Mouse (Mus musculus): ENCODE measurements around the gene Defa37. TPM values are rescaled to one million over a fixed set of nuclear protein-coding genes. Genes with fewer than 3 reads are reported as not detected.
"Not testable (repeated sequence)": the region's sequence is repeated elsewhere in the genome, so short reads cannot be mapped to it uniquely, and the experiment has no call there.

Defa37 gene
- polyA plus RNA-seq (2015; fragmentation: Nextera tagmentation; extraction: Ambion mirVana): not detected in 2 replicates

GRCm38 (mm10) chr8:21565086-21565485 lies at the start of gene Defa37:
Defa37 (plus strand) TSS chr8:21565386.
- not testable (repeated sequence) for H3K27ac ChIP-seq; H3K27me3 ChIP-seq; H3K9ac ChIP-seq; H3K36me3 ChIP-seq; H3K9me3 ChIP-seq; H3K4me1 ChIP-seq (replicated peaks); H3K4me2 ChIP-seq; ATAC-seq (ENCODE audit: low FRiP score); H3K4me3 ChIP-seq
- WGBS: no CpG with 5 or more reads among the region's 1 CpGs

GRCm38 (mm10) chr8:21528732-21529131 lies 36.5 kb upstream of the Defa37 start, which contains the start of gene Defa32:
Defa32 (plus strand) TSS chr8:21529032.
- not testable (repeated sequence) for H3K9me3 ChIP-seq; H3K4me3 ChIP-seq; H3K9ac ChIP-seq; H3K27me3 ChIP-seq; H3K36me3 ChIP-seq; ATAC-seq (ENCODE audit: low FRiP score); H3K4me2 ChIP-seq; H3K4me1 ChIP-seq (replicated peaks); H3K27ac ChIP-seq
- no CpG with 5 or more reads among the region's 2 CpGs for WGBS

- H3K4me2 ChIP-seq; H3K4me3 ChIP-seq; H3K27ac ChIP-seq; H3K4me1 ChIP-seq (replicated peaks); ATAC-seq (ENCODE audit: low FRiP score); H3K9ac ChIP-seq; H3K36me3 ChIP-seq; H3K9me3 ChIP-seq; H3K27me3 ChIP-seq: not testable (repeated sequence)
- WGBS: no CpG with 5 or more reads among the region's 1 CpGs
Observed at GRCm38 (mm10) chr8:21582706-21583105, 17.5 kb downstream of the Defa37 start, which contains the start of gene Defa28. Defa28 (plus strand) TSS chr8:21583006.

- ATAC-seq (ENCODE audit: low FRiP score); H3K27ac ChIP-seq; H3K9me3 ChIP-seq; H3K4me1 ChIP-seq (replicated peaks); H3K9ac ChIP-seq; H3K4me3 ChIP-seq; H3K4me2 ChIP-seq; H3K36me3 ChIP-seq; H3K27me3 ChIP-seq: not testable (repeated sequence)
- WGBS: no CpG with 5 or more reads among the region's 1 CpGs
Observed at GRCm38 (mm10) chr8:21594408-21594807, 29.2 kb downstream of the Defa37 start, which contains the start of gene Gm7861. Gm7861 (minus strand) TSS chr8:21594508.

Other genes starting within 250 kb of the Defa37 start
- not detected in 2 replicates for gene Defa27, start 249.8 kb upstream of the Defa37 start, polyA plus RNA-seq (2015; fragmentation: Nextera tagmentation; extraction: Ambion mirVana)
- gene Defa29, start 238.4 kb upstream of the Defa37 start, polyA plus RNA-seq (2015; fragmentation: Nextera tagmentation; extraction: Ambion mirVana): not detected in 2 replicates
- not detected in 2 replicates for gene Defa2, start 186.9 kb upstream of the Defa37 start, polyA plus RNA-seq (2015; fragmentation: Nextera tagmentation; extraction: Ambion mirVana)
- gene Defa33, start 173.6 kb upstream of the Defa37 start, polyA plus RNA-seq (2015; fragmentation: Nextera tagmentation; extraction: Ambion mirVana): not detected in 2 replicates
- gene Defa36, start 138.0 kb upstream of the Defa37 start, polyA plus RNA-seq (2015; fragmentation: Nextera tagmentation; extraction: Ambion mirVana): not detected in 2 replicates
- not detected in 2 replicates for gene Gm7849, start 108.8 kb upstream of the Defa37 start, polyA plus RNA-seq (2015; fragmentation: Nextera tagmentation; extraction: Ambion mirVana)
- not detected in 2 replicates for gene Defa20, start 56.1 kb upstream of the Defa37 start, polyA plus RNA-seq (2015; fragmentation: Nextera tagmentation; extraction: Ambion mirVana)
- gene Defa32, start 36.4 kb upstream of the Defa37 start, polyA plus RNA-seq (2015; fragmentation: Nextera tagmentation; extraction: Ambion mirVana): not detected in 2 replicates
- gene Defa28, start 17.6 kb downstream of the Defa37 start, polyA plus RNA-seq (2015; fragmentation: Nextera tagmentation; extraction: Ambion mirVana): not detected in 2 replicates
- gene Gm7861, start 29.1 kb downstream of the Defa37 start, polyA plus RNA-seq (2015; fragmentation: Nextera tagmentation; extraction: Ambion mirVana): not detected in 2 replicates
- not detected in 2 replicates for gene Defa26, start 52.8 kb downstream of the Defa37 start, polyA plus RNA-seq (2015; fragmentation: Nextera tagmentation; extraction: Ambion mirVana)
- gene Defa17, start 90.4 kb downstream of the Defa37 start, polyA plus RNA-seq (2015; fragmentation: Nextera tagmentation; extraction: Ambion mirVana): not detected in 2 replicates
- not detected in 2 replicates for gene Defa34, start 100.4 kb downstream of the Defa37 start, polyA plus RNA-seq (2015; fragmentation: Nextera tagmentation; extraction: Ambion mirVana)
- not detected in 2 replicates for gene AY761184, start 138.3 kb downstream of the Defa37 start, polyA plus RNA-seq (2015; fragmentation: Nextera tagmentation; extraction: Ambion mirVana)
- gene Defa24, start 169.1 kb downstream of the Defa37 start, polyA plus RNA-seq (2015; fragmentation: Nextera tagmentation; extraction: Ambion mirVana): not detected in 2 replicates

Data from hindbrain, embryonic 13.5 days (tissue).